Mouse (Mus musculus) stomach, embryonic 16.5 days (tissue): ENCODE measurements around the gene Cstad. TPM values are rescaled to one million over a fixed set of nuclear protein-coding genes. Genes with fewer than 3 reads are reported as not detected.

ENCODE experiments used
- ATAC-seq: fragments of 200-750 bp; cut with Nextera tagmentation; 2 replicates; pipeline ENCODE4 v1.8.0; 2017; ENCODE audit warnings: moderate number of reproducible peaks, moderate TSS enrichment; ENCODE audit not compliant: insufficient read depth, low FRiP score
- H3K27ac ChIP-seq: fragments of 300-500 bp; sonication (generic); 2 replicates; pipeline ENCODE4 v1.5.1; 2014; ENCODE audit warnings: low read length
- H3K27me3 ChIP-seq: fragments of 300-500 bp; sonication (generic); 2 replicates; pipeline ENCODE4 v1.6.1; 2014; ENCODE audit warnings: low read length, control low read depth, mixed read lengths; ENCODE audit not compliant: control insufficient read depth, insufficient read depth
- H3K36me3 ChIP-seq: fragments of 300-500 bp; sonication (generic); 2 replicates; pipeline ENCODE4 v1.6.1; 2014; ENCODE audit warnings: low read length; ENCODE audit not compliant: control insufficient read depth, insufficient read depth
- H3K4me1 ChIP-seq: fragments of 300-500 bp; sonication (generic); 2 replicates; pipeline ENCODE4 v1.6.1; 2014; ENCODE audit warnings: low read length, control low read depth, mixed read lengths; ENCODE audit not compliant: control insufficient read depth, insufficient read depth
- H3K4me2 ChIP-seq: fragments of 300-500 bp; sonication (generic); 2 replicates; pipeline ENCODE4 v1.6.1; 2014; ENCODE audit warnings: low read depth, low read length, mixed read lengths
- H3K4me3 ChIP-seq: fragments of 300-500 bp; sonication (generic); replicated peaks from 2 replicates; pipeline ENCODE4 v1.5.1; 2014; ENCODE audit warnings: mild to moderate bottlenecking, low read length
- H3K9ac ChIP-seq: fragments of 300-500 bp; sonication (generic); 2 replicates; pipeline ENCODE4 v1.6.1; 2014; ENCODE audit warnings: low read length
- H3K9me3 ChIP-seq: fragments of 300-500 bp; sonication (generic); replicated peaks from 2 replicates; pipeline ENCODE4 v1.6.1; 2016; ENCODE audit warnings: low read length, control low read depth; ENCODE audit not compliant: control insufficient read depth
- whole genome bisulfite sequencing: fragments of 180-500 bp; shearing (Covaris S2); extraction: QIAGEN DNeasy Blood & Tissue Kit; methylation state at CpG from one replicate; pipeline ENCODE4 v1.1.7; 2014; 5-methylcytosine and 5-hydroxymethylcytosine counted together
- polyA plus RNA-seq: library from polyadenylated mRNA; unstranded; fragments of >200 nt; fragmentation: Nextera tagmentation; extraction: Ambion mirVana; gene quantifications from 2 replicates; pipeline ENCODE4 v1.2.1, GENCODE M21; 2015

Gene Cstad
- polyA plus RNA-seq, 1 experiment from 2014 or later: 0.34 TPM

DNA sequence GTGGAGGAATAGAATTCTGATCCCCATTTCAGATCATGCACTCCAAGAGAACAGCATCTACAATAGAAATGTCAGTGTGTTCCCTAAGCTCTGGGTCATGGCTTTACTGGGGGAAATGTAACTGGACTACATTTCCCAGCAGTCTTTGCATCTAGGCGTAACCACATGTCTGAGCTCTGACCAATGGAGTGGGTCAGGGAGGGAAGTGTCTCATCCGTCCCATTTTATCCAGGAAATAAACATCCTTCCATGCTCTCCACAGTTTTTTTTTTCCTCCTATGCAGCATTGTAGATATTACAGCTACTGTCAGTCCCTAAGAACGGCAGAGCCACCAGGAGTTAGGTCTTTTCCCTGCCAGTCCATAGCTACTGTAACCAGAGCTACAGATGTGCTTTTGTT is 3.9 kb upstream of the Cstad start:
- Histone ChIP-seq H3K9ac (no peak overlapping the region), H3K36me3 (no peaks in the 10 kb centered on the region), H3K9me3 (no peaks in the 10 kb centered on the region), H3K27me3 (no peaks in the 10 kb centered on the region), H3K4me2 (peak overlapping the region; percentile 42), H3K4me3 (peak overlapping the region; percentile 18; the same call in 1 of the 2 replicates), H3K27ac (peak overlapping the region; percentile 68), H3K4me1 (peaks cover 51% of the 10 kb centered on the region)
- WGBS: 5% methylated on average over 3 of the region's 3 CpGs
- peak; percentile 65 for ATAC-seq

DNA sequence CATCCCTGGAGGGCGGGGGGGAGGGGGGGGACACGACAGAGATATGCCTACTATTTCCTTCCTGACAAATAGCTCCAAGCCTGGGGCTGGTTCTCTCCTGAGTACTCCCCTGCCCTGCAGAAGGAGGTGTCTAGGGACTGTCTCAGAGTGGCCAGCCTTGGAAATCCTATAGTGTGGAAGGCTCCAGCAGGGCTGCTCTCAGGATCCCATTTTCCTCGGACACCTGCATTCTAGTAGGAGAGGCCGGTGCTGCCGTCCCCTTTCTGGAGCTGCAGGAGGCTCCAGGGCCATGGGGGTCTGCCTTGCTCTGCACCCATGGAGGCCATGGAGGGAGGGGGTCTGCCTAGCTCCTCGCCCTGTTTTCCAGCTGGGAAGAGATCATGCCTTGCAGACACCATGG is 2.4 kb upstream of the Cstad start:
- Histone ChIP-seq H3K27ac (no peak overlapping the region; the same call in 1 of the 2 replicates), H3K4me3 (no peak overlapping the region), H3K9ac (no peak overlapping the region), H3K9me3 (no peaks in the 10 kb centered on the region), H3K4me2 (no peak overlapping the region), H3K27me3 (no peaks in the 10 kb centered on the region), H3K4me1 (peaks cover 42% of the 10 kb centered on the region), H3K36me3 (no peaks in the 10 kb centered on the region)
- WGBS: 71% methylated on average over 6 of the region's 6 CpGs
- ATAC-seq: no peak

DNA sequence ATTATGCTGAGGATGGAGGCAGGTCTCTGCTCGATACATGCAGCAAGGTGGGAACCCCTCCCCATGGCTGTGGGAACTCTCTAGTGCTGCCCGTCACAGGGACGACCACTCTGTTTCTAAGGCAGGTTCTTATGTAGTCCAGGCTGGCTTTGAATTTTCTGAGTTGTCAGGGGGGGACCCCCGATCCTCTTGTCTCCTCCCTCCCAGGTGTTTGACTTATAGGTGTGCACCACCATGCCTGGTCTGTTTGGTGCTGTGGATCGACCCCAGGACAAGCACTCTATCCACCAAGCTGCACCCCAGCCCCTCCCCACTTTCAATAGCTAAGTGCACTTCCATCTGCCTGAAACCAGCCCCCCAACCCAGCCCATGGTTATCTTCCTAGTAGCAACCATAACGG is 1.9 kb upstream of the Cstad start:
- Histone ChIP-seq H3K9ac (no peak overlapping the region), H3K4me3 (no peak overlapping the region), H3K4me2 (no peak overlapping the region), H3K27ac (peak overlapping the region; percentile 91; the same call in 1 of the 2 replicates), H3K4me1 (peaks cover 40% of the 10 kb centered on the region), H3K36me3 (no peaks in the 10 kb centered on the region), H3K27me3 (no peaks in the 10 kb centered on the region), H3K9me3 (no peaks in the 10 kb centered on the region)
- no peak for ATAC-seq
- 74% methylated on average over 6 of the region's 6 CpGs for WGBS

DNA sequence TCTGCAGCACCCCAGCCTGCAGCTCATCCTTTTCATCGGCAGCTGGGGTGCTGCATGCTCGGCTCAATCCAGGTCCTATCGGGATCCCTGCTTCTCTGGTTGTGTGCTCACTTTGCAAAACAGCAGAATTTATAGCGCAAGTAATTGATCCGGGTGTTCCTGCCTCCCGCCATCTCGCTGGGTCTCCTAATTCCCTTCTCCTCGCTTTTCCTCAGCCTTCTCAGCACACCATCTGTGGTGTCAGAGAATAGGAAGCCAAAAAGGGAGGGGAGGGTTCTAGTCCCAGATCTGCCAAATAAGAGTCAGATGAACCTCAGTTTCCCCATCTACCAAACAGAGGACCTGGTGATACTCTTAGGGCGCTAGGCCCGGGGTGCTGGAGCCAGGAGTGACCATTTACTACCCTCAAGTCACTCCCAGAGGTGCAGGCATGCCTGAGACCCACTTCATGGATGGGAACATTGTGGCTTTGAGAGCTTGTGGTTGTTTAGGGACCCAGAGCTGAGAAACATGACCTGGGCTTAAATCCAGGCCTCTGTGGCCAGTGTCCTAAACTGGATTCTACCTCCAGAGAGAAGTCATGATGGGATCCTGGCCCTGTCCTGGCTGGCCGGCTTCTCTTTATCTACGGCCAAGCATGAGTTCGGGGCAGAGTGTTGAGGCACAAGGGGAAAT is 1.1 kb upstream of the Cstad start:
- 70% methylated on average over 13 of the region's 13 CpGs for WGBS

DNA sequence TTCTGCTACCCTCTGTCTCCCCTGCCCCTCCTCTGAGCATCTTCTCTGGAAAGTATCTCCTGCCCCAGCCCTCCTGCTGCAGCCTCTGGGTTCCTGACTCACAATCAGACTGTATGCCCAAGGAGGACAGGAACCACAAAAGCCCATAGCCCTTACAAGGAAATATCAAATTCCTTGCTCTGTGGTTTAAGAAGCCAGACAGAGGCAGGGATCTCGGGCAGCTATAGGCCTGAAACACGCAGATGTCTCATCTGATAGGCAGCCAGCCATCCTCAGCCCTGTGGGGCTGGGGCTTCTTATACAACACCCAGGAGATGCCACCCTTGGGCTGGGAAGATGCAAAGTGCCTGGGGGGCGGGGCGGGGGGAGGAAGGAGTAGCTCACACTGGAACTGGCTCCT is 956 bp downstream of the Cstad start:
- Histone ChIP-seq H3K36me3 (no peaks in the 10 kb centered on the region), H3K9ac (peak overlapping the region; percentile 69), H3K27me3 (no peaks in the 10 kb centered on the region), H3K4me3 (no peak overlapping the region), H3K4me1 (peaks cover 37% of the 10 kb centered on the region), H3K27ac (peak overlapping the region; percentile 91), H3K4me2 (no peak overlapping the region), H3K9me3 (no peaks in the 10 kb centered on the region)
- 83% methylated on average over 4 of the region's 4 CpGs for WGBS
- ATAC-seq: no peak

More for the DNA sequence above, 1.1 kb upstream of the Cstad start:
- Histone ChIP-seq H3K4me1 (peaks cover 33% of the 10 kb centered on the region), H3K27ac (peak overlapping the region; percentile 91), H3K9ac (peak overlapping the region; percentile 69), H3K27me3 (no peaks in the 10 kb centered on the region), H3K36me3 (no peaks in the 10 kb centered on the region), H3K4me3 (no peak overlapping the region), H3K9me3 (no peaks in the 10 kb centered on the region), H3K4me2 (peak overlapping the region; percentile 51)
- no peak for ATAC-seq

DNA sequence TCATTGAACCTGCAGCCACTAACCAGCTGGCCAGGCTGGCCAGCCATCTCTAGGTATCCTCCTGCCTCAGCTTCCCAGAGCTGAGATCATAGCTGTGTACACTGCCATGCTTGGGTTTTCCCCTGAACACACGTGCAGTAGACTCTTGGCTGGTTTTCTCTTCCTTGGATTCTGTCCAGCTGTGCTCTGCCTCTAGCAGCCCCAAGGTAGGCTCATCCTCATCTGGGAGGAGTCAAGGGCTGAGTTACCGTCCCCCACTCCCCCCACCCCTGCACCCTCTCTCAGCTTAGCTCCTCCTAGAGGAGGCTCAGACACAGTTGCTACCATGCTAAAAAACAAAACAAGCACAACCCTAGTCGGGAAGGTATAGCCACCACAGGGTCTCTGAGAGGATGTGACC is 4.8 kb downstream of the Cstad start:
- WGBS: 44% methylated on average over 3 of the region's 3 CpGs
- no peak for ATAC-seq

DNA sequence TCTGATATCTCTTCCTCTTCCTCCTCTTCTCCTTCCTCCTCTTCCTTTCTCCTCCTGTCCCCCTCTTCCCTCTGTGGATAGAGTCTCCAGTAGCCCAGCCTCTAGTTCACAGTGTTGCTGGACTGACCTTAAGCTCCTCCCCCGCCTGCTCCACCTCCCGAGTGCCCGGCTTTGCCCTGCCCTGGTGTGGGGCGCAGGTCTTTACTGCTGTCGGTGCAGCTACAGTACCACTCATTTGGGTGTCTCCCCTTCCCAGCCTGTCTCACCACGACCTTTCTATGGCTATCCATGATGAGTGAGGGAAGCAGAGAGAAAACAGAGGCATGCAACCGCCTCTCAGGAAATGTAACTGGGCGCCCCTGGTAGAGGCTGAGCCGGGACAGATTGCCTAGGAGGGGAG is 5.5 kb downstream of the Cstad start:
- ATAC-seq: no peak
- peak overlapping the region; percentile 49 for H3K4me2 ChIP-seq
- H3K36me3 ChIP-seq: no peaks in the 10 kb centered on the region
- H3K4me1 ChIP-seq: peaks cover 40% of the 10 kb centered on the region
- no peaks in the 10 kb centered on the region for H3K27me3 ChIP-seq
- no peaks in the 10 kb centered on the region for H3K9me3 ChIP-seq
- H3K27ac ChIP-seq: peak overlapping the region; percentile 91
- H3K4me3 ChIP-seq: peak overlapping the region; percentile 17
- peak overlapping the region; percentile 70 for H3K9ac ChIP-seq
- 7% methylated on average over 9 of the region's 9 CpGs for WGBS

More for the DNA sequence above, 4.8 kb downstream of the Cstad start:
- H3K4me3 ChIP-seq: no peak overlapping the region
- no peaks in the 10 kb centered on the region for H3K9me3 ChIP-seq
- H3K4me2 ChIP-seq: no peak overlapping the region
- H3K36me3 ChIP-seq: no peaks in the 10 kb centered on the region
- H3K4me1 ChIP-seq: peaks cover 36% of the 10 kb centered on the region
- no peaks in the 10 kb centered on the region for H3K27me3 ChIP-seq
- no peak overlapping the region for H3K9ac ChIP-seq
- H3K27ac ChIP-seq: 0 out of 2 replicates have a peak overlapping the region, but pooled peaks have one; percentile 91

DNA sequence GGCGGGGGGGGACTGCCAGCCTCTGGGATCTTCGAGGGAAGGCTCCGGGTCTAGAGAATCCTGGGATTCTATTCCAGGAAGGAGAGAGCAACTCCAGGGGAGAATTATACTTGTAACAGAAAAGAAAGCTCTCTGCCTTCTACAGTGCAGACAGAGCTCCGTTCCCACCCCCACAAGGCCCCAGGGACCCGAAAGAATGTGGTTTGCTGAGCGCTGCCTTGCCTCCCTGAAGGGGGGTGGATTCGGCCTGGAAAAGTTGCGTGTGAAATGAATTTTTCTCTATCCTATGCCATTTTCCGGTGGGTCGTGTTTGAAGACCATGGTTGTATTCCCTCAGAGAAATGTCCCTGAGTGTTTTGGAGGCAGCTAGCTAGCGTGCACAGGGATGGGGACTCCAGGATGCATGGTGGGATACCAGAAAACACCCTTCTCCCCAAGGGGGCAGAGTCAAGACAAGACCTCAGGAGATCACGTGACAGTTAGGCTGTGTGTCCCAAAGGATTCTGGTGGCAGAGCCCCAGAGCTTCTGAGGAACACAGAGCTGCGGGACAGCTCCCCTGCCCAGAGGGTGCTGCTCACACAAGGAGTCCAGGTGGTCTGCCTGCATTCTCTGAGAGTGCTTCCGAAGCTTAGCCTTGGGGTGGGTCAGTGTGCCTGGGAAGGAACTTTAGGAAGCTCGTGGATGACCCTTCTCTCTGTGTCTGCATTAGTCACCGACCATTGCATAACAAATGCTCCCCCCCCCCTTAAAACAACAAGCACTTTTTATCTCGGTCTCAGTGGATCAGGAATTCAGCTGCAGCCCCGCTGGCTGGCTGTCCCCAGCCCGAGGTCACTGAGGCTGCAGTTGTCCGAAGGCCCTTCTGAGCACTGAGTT is 6.4 kb downstream of the Cstad start:
- 8% methylated on average over 19 of the region's 20 CpGs for WGBS
- Histone ChIP-seq H3K4me2 (peak overlapping the region; percentile 49), H3K36me3 (no peaks in the 10 kb centered on the region), H3K4me3 (peak overlapping the region; percentile 17), H3K4me1 (peaks cover 46% of the 10 kb centered on the region), H3K27ac (peak overlapping the region; percentile 91), H3K9me3 (no peaks in the 10 kb centered on the region), H3K27me3 (no peaks in the 10 kb centered on the region), H3K9ac (peak overlapping the region; percentile 70)
- no peak for ATAC-seq

DNA sequence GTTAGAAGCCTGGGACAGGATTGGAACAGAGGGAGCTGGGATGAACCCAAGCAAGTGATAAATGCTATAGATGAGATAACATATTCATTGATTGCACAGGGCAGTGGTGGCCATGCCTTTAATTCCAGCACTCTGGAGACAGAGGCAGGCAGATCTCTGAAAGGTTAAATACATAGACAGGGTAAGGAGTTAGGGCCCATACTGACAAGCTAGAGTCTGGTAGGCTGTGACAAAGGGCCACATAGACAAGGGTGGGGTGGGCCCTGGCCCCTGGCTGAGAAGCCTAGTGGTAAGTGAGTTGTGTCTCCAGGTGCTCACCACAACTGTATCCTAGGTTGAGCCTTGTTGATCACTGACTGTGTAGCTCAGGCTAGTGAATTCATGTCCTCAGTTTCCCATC is 7.6 kb downstream of the Cstad start:
- no peaks in the 10 kb centered on the region for H3K27me3 ChIP-seq
- H3K27ac ChIP-seq: no peak overlapping the region
- no peaks in the 10 kb centered on the region for H3K36me3 ChIP-seq
- H3K4me1 ChIP-seq: peaks cover 58% of the 10 kb centered on the region
- H3K4me3 ChIP-seq: no peak overlapping the region
- H3K4me2 ChIP-seq: no peak overlapping the region
- no peaks in the 10 kb centered on the region for H3K9me3 ChIP-seq
- no peak overlapping the region for H3K9ac ChIP-seq
- ATAC-seq: no peak
